Mouse (Mus musculus): ENCODE results near the gene Ahcyl1. TPM values are rescaled to one million over a fixed set of nuclear protein-coding genes. Genes with fewer than 3 reads are reported as not detected.
"Not testable (repeated sequence)": the region's sequence is repeated elsewhere in the genome, so short reads cannot be mapped to it uniquely, and the experiment has no call there.

Gene Ahcyl1
- polyA plus RNA-seq, 1 experiment from 2014 or later, result 117 TPM

DNA sequence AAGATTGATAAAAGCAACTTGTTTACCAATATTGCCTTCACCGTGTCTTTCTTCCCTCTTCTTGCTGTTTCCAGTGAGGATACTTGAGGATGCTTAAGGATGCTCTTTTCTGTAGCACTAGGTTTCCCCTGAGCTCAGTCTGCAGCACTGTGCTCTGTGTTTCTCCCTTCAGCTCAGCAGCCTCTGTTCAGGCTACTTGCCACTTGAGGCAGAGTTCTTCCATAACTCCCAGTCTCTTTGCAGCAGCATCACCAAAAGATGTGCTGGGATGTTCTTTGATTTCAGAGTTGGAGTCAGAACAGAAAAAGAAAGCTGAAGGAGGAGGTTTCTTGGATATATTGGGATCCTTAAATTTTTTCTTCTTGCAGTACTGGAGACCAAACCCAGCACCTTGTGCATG lies 42.3 kb upstream of the Ahcyl1 start:
- H3K9me3 ChIP-seq (ENCODE audit: control insufficient read depth, low read length), result no peaks in the 10 kb centered on the region
- ATAC-seq, result no peak
- 77% methylated on average over 1 of the region's 1 CpGs for WGBS
- H3K27me3 ChIP-seq (replicated peaks; ENCODE audit: control insufficient read depth, insufficient read depth, low read length), result no peaks in the 10 kb centered on the region
- H3K4me2 ChIP-seq (ENCODE audit: low read length), result no peak overlapping the region
- H3K4me3 ChIP-seq (ENCODE audit: low read length), result no peak overlapping the region
- H3K27ac ChIP-seq (ENCODE audit: low read depth, low read length), result no peak overlapping the region
- H3K4me1 ChIP-seq (ENCODE audit: control insufficient read depth, insufficient read depth, low read depth, low read length), result peaks cover 18% of the 10 kb centered on the region
- no peak overlapping the region for H3K9ac ChIP-seq (ENCODE audit: low read depth, low read length)
- H3K36me3 ChIP-seq (ENCODE audit: control insufficient read depth, insufficient read depth, low read length), result no peaks in the 10 kb centered on the region

DNA sequence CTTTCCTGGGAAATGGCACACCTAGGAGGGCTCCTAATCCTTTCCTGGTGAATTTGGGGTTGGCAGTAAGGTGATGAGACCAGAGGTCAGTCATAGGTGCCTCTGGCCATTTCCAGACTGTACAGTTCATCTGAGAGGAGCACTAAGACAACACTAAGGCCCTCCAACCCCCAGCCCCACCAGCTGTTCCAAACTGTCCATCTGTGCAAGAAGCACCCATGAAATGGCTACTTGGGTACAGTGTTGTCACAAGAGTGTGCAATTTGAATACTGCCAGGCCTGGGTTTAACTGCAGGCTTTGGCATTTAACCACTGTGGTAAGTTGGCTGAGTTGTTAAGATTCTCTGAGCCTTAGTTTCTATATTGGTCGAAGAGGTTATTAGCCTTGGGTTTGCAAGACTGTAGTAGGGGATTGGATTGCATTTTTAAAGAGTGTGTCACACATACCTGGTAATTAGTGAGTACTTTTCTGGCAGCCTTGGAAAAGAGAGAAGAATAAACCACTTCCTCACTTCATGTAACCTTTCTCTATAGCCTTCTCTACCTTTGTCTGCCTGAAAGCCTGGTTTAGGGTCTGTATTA lies 41.3 kb upstream of the Ahcyl1 start:
- Histone ChIP-seq H3K4me1 (ENCODE audit: control insufficient read depth, insufficient read depth, low read depth, low read length) (peaks cover 18% of the 10 kb centered on the region), H3K27ac (ENCODE audit: low read depth, low read length) (no peak overlapping the region), H3K36me3 (ENCODE audit: control insufficient read depth, insufficient read depth, low read length) (no peaks in the 10 kb centered on the region), H3K9me3 (ENCODE audit: control insufficient read depth, low read length) (no peaks in the 10 kb centered on the region), H3K4me3 (ENCODE audit: low read length) (no peak overlapping the region), H3K9ac (ENCODE audit: low read depth, low read length) (no peak overlapping the region), H3K4me2 (ENCODE audit: low read length) (no peak overlapping the region), H3K27me3 (replicated peaks; ENCODE audit: control insufficient read depth, insufficient read depth, low read length) (no peaks in the 10 kb centered on the region)
- WGBS, result 88% methylated on average over 1 of the region's 1 CpGs
- no peak for ATAC-seq

GRCm38 (mm10) chr3:107735620-107736019 lies 39.3 kb upstream of the Ahcyl1 start:
- H3K36me3 ChIP-seq (ENCODE audit: control insufficient read depth, insufficient read depth, low read length); H3K27ac ChIP-seq (ENCODE audit: low read depth, low read length); H3K4me1 ChIP-seq (ENCODE audit: control insufficient read depth, insufficient read depth, low read depth, low read length); H3K27me3 ChIP-seq (replicated peaks; ENCODE audit: control insufficient read depth, insufficient read depth, low read length); H3K4me3 ChIP-seq (ENCODE audit: low read length); ATAC-seq; H3K9me3 ChIP-seq (ENCODE audit: control insufficient read depth, low read length); H3K9ac ChIP-seq (ENCODE audit: low read depth, low read length); H3K4me2 ChIP-seq (ENCODE audit: low read length): not testable (repeated sequence)
- 92% methylated on average over 13 of the region's 13 CpGs for WGBS

DNA sequence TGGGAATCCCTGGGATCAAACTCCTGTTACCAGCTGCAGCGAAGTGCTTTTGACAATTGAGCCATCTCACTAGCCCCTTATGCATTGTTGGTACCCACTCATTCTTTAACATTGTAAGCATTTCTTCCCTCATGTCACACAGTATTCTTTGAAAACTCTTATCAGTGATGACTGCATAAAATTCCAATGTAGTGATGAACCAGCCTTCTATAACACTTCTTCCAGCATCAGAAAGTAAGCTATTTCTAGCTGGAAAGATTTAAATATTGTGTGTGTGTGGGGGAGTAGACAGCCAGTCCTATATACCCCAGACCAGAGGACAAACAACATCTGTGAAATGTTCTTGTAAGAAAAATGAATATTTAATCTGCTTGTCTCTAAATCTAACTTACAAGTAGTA lies 37.0 kb upstream of the Ahcyl1 start:
- H3K4me2 ChIP-seq (ENCODE audit: low read length), result no peak overlapping the region
- no peak overlapping the region for H3K4me3 ChIP-seq (ENCODE audit: low read length)
- H3K36me3 ChIP-seq (ENCODE audit: control insufficient read depth, insufficient read depth, low read length), result no peaks in the 10 kb centered on the region
- H3K9me3 ChIP-seq (ENCODE audit: control insufficient read depth, low read length), result no peaks in the 10 kb centered on the region
- H3K9ac ChIP-seq (ENCODE audit: low read depth, low read length), result no peak overlapping the region
- H3K27ac ChIP-seq (ENCODE audit: low read depth, low read length), result no peak overlapping the region
- H3K4me1 ChIP-seq (ENCODE audit: control insufficient read depth, insufficient read depth, low read depth, low read length), result no peaks in the 10 kb centered on the region
- no peaks in the 10 kb centered on the region for H3K27me3 ChIP-seq (replicated peaks; ENCODE audit: control insufficient read depth, insufficient read depth, low read length)
- WGBS, result 91% methylated on average over 1 of the region's 1 CpGs
- ATAC-seq, result no peak

GRCm38 (mm10) chr3:107730236-107730635 lies 33.9 kb upstream of the Ahcyl1 start:
- Histone ChIP-seq H3K36me3 (ENCODE audit: control insufficient read depth, insufficient read depth, low read length) (no peaks in the 10 kb centered on the region), H3K4me2 (ENCODE audit: low read length) (no peak overlapping the region), H3K9me3 (ENCODE audit: control insufficient read depth, low read length) (no peaks in the 10 kb centered on the region), H3K27me3 (replicated peaks; ENCODE audit: control insufficient read depth, insufficient read depth, low read length) (no peaks in the 10 kb centered on the region), H3K4me3 (ENCODE audit: low read length) (no peak overlapping the region), H3K27ac (ENCODE audit: low read depth, low read length) (no peak overlapping the region), H3K4me1 (ENCODE audit: control insufficient read depth, insufficient read depth, low read depth, low read length) (no peaks in the 10 kb centered on the region), H3K9ac (ENCODE audit: low read depth, low read length) (no peak overlapping the region)
- WGBS, result 63% methylated on average over 2 of the region's 2 CpGs
- ATAC-seq, result no peak

DNA sequence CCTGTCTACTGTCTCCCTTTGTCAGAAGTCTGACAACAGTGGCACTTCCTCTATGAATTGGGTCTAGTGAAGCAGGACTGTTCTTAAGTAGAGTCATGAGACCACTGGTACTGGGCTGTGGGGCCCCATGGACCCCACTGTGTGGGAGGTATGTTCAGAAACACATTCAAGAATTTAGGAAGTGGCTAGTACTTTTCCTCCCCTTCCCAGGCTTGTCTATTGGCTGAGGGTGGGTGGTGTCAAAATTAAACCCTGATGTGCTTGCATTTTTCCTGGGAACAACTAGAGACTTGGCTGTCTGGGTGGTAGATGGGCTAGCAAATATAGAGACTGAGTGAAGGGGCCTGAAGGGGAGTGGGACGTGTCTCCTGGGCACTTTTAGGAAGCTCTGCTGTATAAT lies 32.1 kb upstream of the Ahcyl1 start:
- Histone ChIP-seq H3K27ac (ENCODE audit: low read depth, low read length) (no peak overlapping the region), H3K9me3 (ENCODE audit: control insufficient read depth, low read length) (no peaks in the 10 kb centered on the region), H3K36me3 (ENCODE audit: control insufficient read depth, insufficient read depth, low read length) (no peaks in the 10 kb centered on the region), H3K27me3 (replicated peaks; ENCODE audit: control insufficient read depth, insufficient read depth, low read length) (no peaks in the 10 kb centered on the region), H3K9ac (ENCODE audit: low read depth, low read length) (no peak overlapping the region), H3K4me3 (ENCODE audit: low read length) (no peak overlapping the region), H3K4me1 (ENCODE audit: control insufficient read depth, insufficient read depth, low read depth, low read length) (no peaks in the 10 kb centered on the region), H3K4me2 (ENCODE audit: low read length) (no peak overlapping the region)
- 57% methylated on average over 1 of the region's 1 CpGs for WGBS
- no peak for ATAC-seq

GRCm38 (mm10) chr3:107715971-107716370 lies 19.6 kb upstream of the Ahcyl1 start:
- no peak for ATAC-seq
- Histone ChIP-seq H3K9me3 (ENCODE audit: control insufficient read depth, low read length) (no peaks in the 10 kb centered on the region), H3K9ac (ENCODE audit: low read depth, low read length) (no peak overlapping the region), H3K4me2 (ENCODE audit: low read length) (no peak overlapping the region), H3K27ac (ENCODE audit: low read depth, low read length) (no peak overlapping the region), H3K4me1 (ENCODE audit: control insufficient read depth, insufficient read depth, low read depth, low read length) (no peaks in the 10 kb centered on the region), H3K4me3 (ENCODE audit: low read length) (no peak overlapping the region), H3K36me3 (ENCODE audit: control insufficient read depth, insufficient read depth, low read length) (no peaks in the 10 kb centered on the region), H3K27me3 (replicated peaks; ENCODE audit: control insufficient read depth, insufficient read depth, low read length) (no peaks in the 10 kb centered on the region)
- WGBS, result 93% methylated on average over 1 of the region's 1 CpGs

- H3K27ac ChIP-seq (ENCODE audit: low read depth, low read length), result no peak overlapping the region
- H3K4me3 ChIP-seq (ENCODE audit: low read length), result no peak overlapping the region
- H3K9ac ChIP-seq (ENCODE audit: low read depth, low read length), result no peak overlapping the region
- no peak for ATAC-seq
- no peaks in the 10 kb centered on the region for H3K9me3 ChIP-seq (ENCODE audit: control insufficient read depth, low read length)
- no peaks in the 10 kb centered on the region for H3K36me3 ChIP-seq (ENCODE audit: control insufficient read depth, insufficient read depth, low read length)
- no peaks in the 10 kb centered on the region for H3K27me3 ChIP-seq (replicated peaks; ENCODE audit: control insufficient read depth, insufficient read depth, low read length)
- H3K4me2 ChIP-seq (ENCODE audit: low read length), result no peak overlapping the region
- no peaks in the 10 kb centered on the region for H3K4me1 ChIP-seq (ENCODE audit: control insufficient read depth, insufficient read depth, low read depth, low read length)
- 69% methylated on average over 5 of the region's 5 CpGs for WGBS
Observed at GRCm38 (mm10) chr3:107714276-107714933, 18.0 kb upstream of the Ahcyl1 start.

DNA sequence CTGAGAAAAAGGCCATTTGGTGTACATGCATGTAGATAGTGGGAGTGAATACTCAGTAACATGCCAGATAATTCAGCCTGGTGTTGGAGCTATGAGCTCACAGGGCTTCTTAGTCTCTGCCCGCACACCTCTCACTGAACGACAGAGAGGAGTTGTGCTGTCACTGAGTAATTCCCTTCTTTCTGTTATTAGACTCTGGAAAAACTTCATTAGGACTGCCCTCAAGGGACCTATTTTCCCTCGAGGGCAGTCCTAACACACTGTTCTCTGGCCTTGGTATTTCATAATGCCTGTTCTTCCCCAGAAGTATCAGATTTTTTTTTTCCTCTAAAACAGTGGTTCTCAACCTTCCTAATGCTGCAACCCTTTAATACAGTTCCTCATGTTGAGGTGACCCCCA lies 15.7 kb upstream of the Ahcyl1 start:
- Histone ChIP-seq H3K4me2 (ENCODE audit: low read length) (no peak overlapping the region), H3K9me3 (ENCODE audit: control insufficient read depth, low read length) (no peaks in the 10 kb centered on the region), H3K4me1 (ENCODE audit: control insufficient read depth, insufficient read depth, low read depth, low read length) (no peaks in the 10 kb centered on the region), H3K27ac (ENCODE audit: low read depth, low read length) (no peak overlapping the region), H3K4me3 (ENCODE audit: low read length) (no peak overlapping the region), H3K9ac (ENCODE audit: low read depth, low read length) (no peak overlapping the region), H3K36me3 (ENCODE audit: control insufficient read depth, insufficient read depth, low read length) (no peaks in the 10 kb centered on the region), H3K27me3 (replicated peaks; ENCODE audit: control insufficient read depth, insufficient read depth, low read length) (no peaks in the 10 kb centered on the region)
- no peak for ATAC-seq
- WGBS, result 62% methylated on average over 3 of the region's 3 CpGs

Data from hindbrain, embryonic 16.5 days (tissue).